20 mouse cellular contexts compared by ENCODE assay signal in genomic region chr9:83731877-83732276, GRCm38 (mm10).
"Had no signal": no experiment of that assay in that cellular context is flagged by ENCODE, and none has a peak within 500 bp of the region (broad histone marks: within the 10 kb centered on the region; RNA-seq: fewer than 3 reads in every experiment).

No protein-coding gene starts in this region.

- H3K36me3 ChIP-seq: limb, embryonic 12.5 days; limb, embryonic 15.5 days; midbrain, embryonic 12.5 days; midbrain, embryonic 15.5 days; neural tube, embryonic 12.5 days had no signal

- H3K4me3 ChIP-seq: limb, embryonic 12.5 days; limb, embryonic 15.5 days; midbrain, embryonic 12.5 days; midbrain, embryonic 15.5 days; neural tube, embryonic 12.5 days had no signal

- H3K4me2 ChIP-seq: limb, embryonic 12.5 days; limb, embryonic 15.5 days; liver, embryonic 11.5 days; lung, embryonic 14.5 days; midbrain, embryonic 12.5 days; midbrain, embryonic 15.5 days; neural tube, embryonic 12.5 days had no signal

- H3K27ac ChIP-seq: limb, embryonic 12.5 days; limb, embryonic 15.5 days; liver, embryonic 14.5 days; macrophage; midbrain, embryonic 12.5 days; midbrain, embryonic 15.5 days; neural tube, embryonic 12.5 days; stomach, postnatal 0 days had no signal

- H3K9me3 ChIP-seq: limb, embryonic 12.5 days; limb, embryonic 15.5 days; midbrain, embryonic 12.5 days; midbrain, embryonic 15.5 days; neural tube, embryonic 12.5 days had no signal

- H3K4me1 ChIP-seq: midbrain, embryonic 15.5 days; neural tube, embryonic 12.5 days had no signal

- H3K27me3 ChIP-seq: limb, embryonic 12.5 days; midbrain, embryonic 12.5 days; midbrain, embryonic 15.5 days; neural tube, embryonic 12.5 days had no signal

- DNase-seq: kidney, postnatal 14 days; kidney, postnatal 4 days; left cerebral cortex, postnatal 4 days; liver, postnatal 0 days; lung, embryonic 14.5 days; retina, postnatal 1 day; right cerebral cortex, postnatal 25 days; thymus, adult 2 months; thymus, postnatal 14 days; thymus, postnatal 4 days had no signal

- ATAC-seq: liver, postnatal 0 days; lung, postnatal 0 days; midbrain, embryonic 15.5 days had no signal

- H3K9ac ChIP-seq: limb, embryonic 12.5 days; limb, embryonic 15.5 days; liver, embryonic 14.5 days; liver, postnatal 0 days; lung, embryonic 14.5 days; midbrain, embryonic 12.5 days; midbrain, embryonic 15.5 days; neural tube, embryonic 12.5 days had no signal
